Mouse (Mus musculus): ENCODE data around the gene Dcaf12. TPM values are rescaled to one million over a fixed set of nuclear protein-coding genes. Genes with fewer than 3 reads are reported as not detected.
A peak's percentile ranks its signal among the peaks of the same experiment; 100 is the strongest.

Dcaf12 gene
- total and polyA plus RNA-seq, 2 experiments from 2014 or later, result 57.3 to 63.3 TPM

GRCm38 (mm10) chr4:41331085-41331484 is 16.4 kb upstream of the Dcaf12 start:
- TF ChIP-seq CTCF (IDR thresholded peaks at IDR 0.05; ENCODE audit: low read depth), result no peak
- Histone ChIP-seq H3K36me3 (ENCODE audit: insufficient read depth) (no peaks in the 10 kb centered on the region), H3K4me1 (ENCODE audit: insufficient read depth) (no peaks in the 10 kb centered on the region), H3K9ac (no peak overlapping the region), H3K4me2 (ENCODE audit: low read depth) (no peak overlapping the region), H3K27me3 (ENCODE audit: insufficient read depth, low read length) (no peaks in the 10 kb centered on the region), H3K4me3 (ENCODE audit: low read depth, low read length) (no peak overlapping the region), H3K27ac (ENCODE audit: low read depth, low read length) (no peak overlapping the region), H3K9me3 (ENCODE audit: low read length) (no peaks in the 10 kb centered on the region)
- DNase-seq, result no peak
- 85% methylated on average over 3 of the region's 3 CpGs for WGBS
- no peak for ATAC-seq

GRCm38 (mm10) chr4:41329481-41329880 is 14.8 kb upstream of the Dcaf12 start:
- WGBS, result 59% methylated on average over 4 of the region's 4 CpGs
- no peak for DNase-seq

GRCm38 (mm10) chr4:41326876-41327275 is 12.2 kb upstream of the Dcaf12 start:
- no peak for TF ChIP-seq CTCF (IDR thresholded peaks at IDR 0.05; ENCODE audit: low read depth)
- Histone ChIP-seq H3K9me3 (ENCODE audit: low read length) (no peaks in the 10 kb centered on the region), H3K27me3 (ENCODE audit: insufficient read depth, low read length) (no peaks in the 10 kb centered on the region), H3K27ac (ENCODE audit: low read depth, low read length) (no peak overlapping the region), H3K36me3 (ENCODE audit: insufficient read depth) (no peaks in the 10 kb centered on the region), H3K4me1 (ENCODE audit: insufficient read depth) (no peaks in the 10 kb centered on the region), H3K9ac (no peak overlapping the region), H3K4me3 (ENCODE audit: low read depth, low read length) (no peak overlapping the region), H3K4me2 (ENCODE audit: low read depth) (no peak overlapping the region)
- 94% methylated on average over 6 of the region's 6 CpGs for WGBS
- ATAC-seq (no peak), DNase-seq (no peak)

More at GRCm38 (mm10) chr4:41329481-41329880, 14.8 kb upstream of the Dcaf12 start:
- Histone ChIP-seq H3K9ac (no peak overlapping the region), H3K4me2 (ENCODE audit: low read depth) (no peak overlapping the region), H3K27me3 (ENCODE audit: insufficient read depth, low read length) (no peaks in the 10 kb centered on the region), H3K4me3 (ENCODE audit: low read depth, low read length) (no peak overlapping the region), H3K36me3 (ENCODE audit: insufficient read depth) (no peaks in the 10 kb centered on the region), H3K9me3 (ENCODE audit: low read length) (no peaks in the 10 kb centered on the region), H3K4me1 (ENCODE audit: insufficient read depth) (no peaks in the 10 kb centered on the region), H3K27ac (ENCODE audit: low read depth, low read length) (no peak overlapping the region)
- no peak for TF ChIP-seq CTCF (IDR thresholded peaks at IDR 0.05; ENCODE audit: low read depth)
- ATAC-seq, result no peak

- DNase-seq, result no peak
- WGBS, result 80% methylated on average over 4 of the region's 4 CpGs
- H3K9ac ChIP-seq, result no peak overlapping the region
- ATAC-seq, result no peak
- no peaks in the 10 kb centered on the region for H3K27me3 ChIP-seq (ENCODE audit: insufficient read depth, low read length)
- H3K9me3 ChIP-seq (ENCODE audit: low read length), result no peaks in the 10 kb centered on the region
- TF ChIP-seq CTCF (IDR thresholded peaks at IDR 0.05; ENCODE audit: low read depth), result no peak
- H3K36me3 ChIP-seq (ENCODE audit: insufficient read depth), result no peaks in the 10 kb centered on the region
- no peak overlapping the region for H3K4me3 ChIP-seq (ENCODE audit: low read depth, low read length)
- H3K4me2 ChIP-seq (ENCODE audit: low read depth), result no peak overlapping the region
- H3K27ac ChIP-seq (ENCODE audit: low read depth, low read length), result no peak overlapping the region
- no peaks in the 10 kb centered on the region for H3K4me1 ChIP-seq (ENCODE audit: insufficient read depth)
Observed at GRCm38 (mm10) chr4:41320971-41321370, 6.3 kb upstream of the Dcaf12 start.

- Histone ChIP-seq H3K27ac (ENCODE audit: low read depth, low read length) (no peak overlapping the region), H3K27me3 (ENCODE audit: insufficient read depth, low read length) (no peaks in the 10 kb centered on the region), H3K9me3 (ENCODE audit: low read length) (no peaks in the 10 kb centered on the region), H3K36me3 (ENCODE audit: insufficient read depth) (no peaks in the 10 kb centered on the region), H3K4me1 (ENCODE audit: insufficient read depth) (peaks cover 5% of the 10 kb centered on the region; the same call in 1 of the 2 replicates), H3K4me2 (ENCODE audit: low read depth) (no peak overlapping the region), H3K9ac (no peak overlapping the region), H3K4me3 (ENCODE audit: low read depth, low read length) (no peak overlapping the region)
- DNase-seq, result no peak
- TF ChIP-seq CTCF (IDR thresholded peaks at IDR 0.05; ENCODE audit: low read depth), result no peak
- WGBS, result 89% methylated on average over 5 of the region's 5 CpGs
- ATAC-seq, result no peak
Observed at GRCm38 (mm10) chr4:41318267-41318666, 3.6 kb upstream of the Dcaf12 start.

GRCm38 (mm10) chr4:41315173-41315572 is 484 bp upstream of the Dcaf12 start:
- Histone ChIP-seq H3K9ac (peak overlapping the region; percentile 94), H3K27ac (ENCODE audit: low read depth, low read length) (peak overlapping the region; percentile 96), H3K9me3 (ENCODE audit: low read length) (no peaks in the 10 kb centered on the region), H3K4me1 (ENCODE audit: insufficient read depth) (peaks cover 15% of the 10 kb centered on the region), H3K4me3 (ENCODE audit: low read depth, low read length) (peak overlapping the region; percentile 96), H3K36me3 (ENCODE audit: insufficient read depth) (peaks cover 15% of the 10 kb centered on the region), H3K27me3 (ENCODE audit: insufficient read depth, low read length) (no peaks in the 10 kb centered on the region), H3K4me2 (ENCODE audit: low read depth) (peak overlapping the region; percentile 78)
- ATAC-seq, result no peak
- 66% methylated on average over 8 of the region's 8 CpGs for WGBS
- no peak for TF ChIP-seq CTCF (IDR thresholded peaks at IDR 0.05; ENCODE audit: low read depth)
- no peak for DNase-seq

GRCm38 (mm10) chr4:41313722-41314121 is 967 bp downstream of the Dcaf12 start:
- ATAC-seq (no peak), DNase-seq (no peak)
- TF ChIP-seq CTCF (IDR thresholded peaks at IDR 0.05; ENCODE audit: low read depth), result no peak
- H3K27ac ChIP-seq (ENCODE audit: low read depth, low read length), result peak overlapping the region; percentile 96
- no peaks in the 10 kb centered on the region for H3K27me3 ChIP-seq (ENCODE audit: insufficient read depth, low read length)
- peaks cover 24% of the 10 kb centered on the region for H3K36me3 ChIP-seq (ENCODE audit: insufficient read depth)
- peak overlapping the region; percentile 94 for H3K9ac ChIP-seq
- peak overlapping the region; percentile 96 for H3K4me3 ChIP-seq (ENCODE audit: low read depth, low read length)
- no peaks in the 10 kb centered on the region for H3K9me3 ChIP-seq (ENCODE audit: low read length)
- H3K4me1 ChIP-seq (ENCODE audit: insufficient read depth), result peaks cover 15% of the 10 kb centered on the region
- peak overlapping the region; percentile 78 for H3K4me2 ChIP-seq (ENCODE audit: low read depth)
- WGBS, result 11% methylated on average over 14 of the region's 14 CpGs

Data from forebrain, postnatal 0 days (tissue).